Mouse (Mus musculus) megakaryocyte, embryonic 14.5 days (primary cell): Measurements from ENCODE around the gene Ifi208. TPM values are rescaled to one million over a fixed set of nuclear protein-coding genes. Genes with fewer than 3 reads are reported as not detected.
"Not testable (repeated sequence)": the region's sequence is repeated elsewhere in the genome, so short reads cannot be mapped to it uniquely, and the experiment has no call there.

Experiments
- H3K27me3 ChIP-seq: replicated peaks from 2 replicates; pipeline ENCODE3; 2012; ENCODE audit warnings: inconsistent platforms
- H3K36me3 ChIP-seq: replicated peaks from 2 replicates; pipeline ENCODE3; 2012; ENCODE audit warnings: low read length, inconsistent platforms, mixed read lengths
- H3K4me1 ChIP-seq: 2 replicates; pipeline ENCODE4 v1.6.1; 2012; ENCODE audit warnings: inconsistent platforms
- H3K4me3 ChIP-seq: replicated peaks from 2 replicates; pipeline ENCODE3; 2012; ENCODE audit warnings: moderate library complexity, mild to moderate bottlenecking, inconsistent platforms
- H3K9me3 ChIP-seq: 2 replicates; pipeline ENCODE4 v1.6.1; 2012; ENCODE audit warnings: inconsistent platforms
- FLI1 ChIP-seq: IDR thresholded peaks from 2 replicates; pipeline ENCODE4 v1.6.1; 2012; ENCODE audit warnings: low read length, inconsistent platforms, mixed read lengths
- GATA1 ChIP-seq: IDR thresholded peaks from 3 replicates; pipeline ENCODE4 v1.6.1; 2012; ENCODE audit warnings: mixed read lengths, low read length, inconsistent platforms, borderline replicate concordance
- polyA plus RNA-seq: library from polyadenylated mRNA; stranded (reverse); fragments of >175 nt; gene quantifications from 2 replicates; pipeline ENCODE4 v1.2.3, GENCODE M21; 2012; ENCODE audit warnings: low replicate concordance; ENCODE audit not compliant: insufficient read depth

The Ifi208 gene
- not detected in 2 replicates for polyA plus RNA-seq

DNA sequence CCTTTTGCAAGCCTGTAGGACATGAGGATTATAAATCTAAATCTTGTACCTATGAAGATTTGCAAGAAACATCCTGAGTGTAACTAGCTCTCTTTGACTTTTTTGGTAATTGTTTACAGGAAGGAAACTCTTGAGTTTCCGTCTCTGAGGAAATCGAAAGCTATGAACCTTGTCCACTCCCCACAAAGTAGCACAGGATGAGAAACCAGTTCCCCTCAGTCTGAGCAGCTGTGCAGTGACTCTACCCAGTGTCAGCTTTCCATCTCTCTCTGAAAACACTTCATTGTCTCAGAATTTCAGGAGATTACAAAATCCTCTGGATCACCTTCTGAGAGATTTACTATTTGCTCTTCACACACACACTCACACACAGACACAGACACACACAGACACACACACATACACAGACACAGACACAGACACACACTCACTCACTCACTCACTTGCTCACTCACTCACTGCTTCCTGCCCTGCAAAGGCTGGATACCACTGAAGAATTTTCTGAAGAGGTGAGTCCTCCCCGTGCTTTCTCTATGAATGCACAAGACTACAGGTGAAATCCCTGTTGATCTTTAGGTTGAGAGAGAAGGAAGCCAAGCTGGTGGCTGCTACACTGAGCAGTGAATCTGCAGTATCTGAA lies at the start of gene Ifi208:
Ifi208 (plus strand) TSS at position 218 of the 640 bp plus-strand sequence.
- not testable (repeated sequence) for H3K27me3 ChIP-seq, H3K36me3 ChIP-seq, H3K4me1 ChIP-seq, H3K9me3 ChIP-seq, H3K4me3 ChIP-seq

DNA sequence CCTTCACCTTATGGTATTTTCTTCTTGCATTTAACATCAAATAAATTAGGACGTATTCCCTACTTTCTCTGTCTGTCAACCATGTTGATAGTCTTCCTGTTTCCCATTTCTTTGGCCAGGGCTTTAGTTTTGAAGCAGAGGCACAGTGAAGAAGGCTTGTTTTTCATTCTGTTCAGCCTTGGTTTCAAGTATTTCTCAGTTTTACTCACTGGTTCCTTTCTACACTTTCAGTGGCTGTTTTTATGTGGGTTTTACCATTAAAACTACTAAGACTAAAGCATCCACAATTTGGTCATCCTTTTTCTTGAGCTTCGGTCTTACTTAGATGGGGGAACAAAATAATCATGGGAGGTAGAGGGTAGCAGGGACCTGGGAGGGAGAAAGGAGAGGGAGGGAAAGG lies 49.4 kb upstream of the Ifi208 start:
- no peak overlapping the region for H3K4me3 ChIP-seq
- H3K36me3 ChIP-seq, result no peaks in the 10 kb centered on the region
- no peaks in the 10 kb centered on the region for H3K9me3 ChIP-seq
- no peaks in the 10 kb centered on the region for H3K4me1 ChIP-seq
- no peaks in the 10 kb centered on the region for H3K27me3 ChIP-seq
- no peak for TF ChIP-seq FLI1
- no peak for TF ChIP-seq GATA1

DNA sequence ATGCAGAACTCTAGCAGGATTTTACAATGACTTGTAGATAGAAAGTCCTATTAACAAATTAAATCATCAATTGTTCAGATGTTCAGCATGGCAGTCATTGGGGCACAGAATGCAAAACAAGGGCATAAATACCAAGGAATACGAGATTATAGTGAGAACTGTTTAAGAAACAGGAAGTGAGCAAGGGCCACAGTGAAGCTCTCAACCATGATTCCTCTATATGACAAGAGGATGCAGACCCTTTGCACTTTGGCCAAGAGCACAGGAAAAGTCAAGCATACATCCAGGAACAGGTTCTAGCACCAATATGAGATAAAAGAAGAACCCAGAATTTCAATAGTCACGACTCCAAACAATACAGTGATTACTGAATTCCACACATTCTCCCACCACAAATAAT lies 46.8 kb upstream of the Ifi208 start:
- Histone ChIP-seq H3K36me3 (no peaks in the 10 kb centered on the region), H3K4me1 (no peaks in the 10 kb centered on the region), H3K27me3 (no peaks in the 10 kb centered on the region), H3K9me3 (no peaks in the 10 kb centered on the region), H3K4me3 (no peak overlapping the region)
- TF ChIP-seq FLI1 (no peak), GATA1 (no peak)

DNA sequence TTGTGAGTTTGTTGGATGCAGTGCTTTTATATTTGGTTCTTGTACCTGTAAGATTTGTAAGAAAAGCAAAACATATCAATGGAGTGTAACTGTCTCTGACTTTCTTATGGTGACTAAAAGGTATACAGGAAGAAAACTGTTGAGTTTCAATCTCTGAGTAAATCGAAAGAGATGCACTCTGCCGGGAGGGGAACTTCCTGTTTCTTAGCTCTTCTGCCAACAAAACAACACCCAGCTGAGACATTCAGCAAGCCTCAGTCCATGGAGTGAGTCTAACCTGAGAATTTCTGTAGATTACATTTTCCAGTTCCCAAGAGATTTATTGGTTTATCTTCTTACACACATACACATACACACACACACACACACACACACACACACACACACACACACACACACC lies 42.9 kb upstream of the Ifi208 start, which contains the start of gene Ifi209:
Ifi209 (plus strand) TSS at position 296 of the 400 bp plus-strand sequence.
- not testable (repeated sequence) for H3K36me3 ChIP-seq, H3K27me3 ChIP-seq, H3K9me3 ChIP-seq, H3K4me3 ChIP-seq, H3K4me1 ChIP-seq

GRCm38 (mm10) chr1:173633969-173634645 lies 39.4 kb upstream of the Ifi208 start:
- H3K9me3 ChIP-seq, result no peaks in the 10 kb centered on the region
- no peak overlapping the region for H3K4me3 ChIP-seq
- no peak for TF ChIP-seq FLI1
- no peak for TF ChIP-seq GATA1
- no peaks in the 10 kb centered on the region for H3K4me1 ChIP-seq
- H3K27me3 ChIP-seq, result no peaks in the 10 kb centered on the region
- no peaks in the 10 kb centered on the region for H3K36me3 ChIP-seq

- no peaks in the 10 kb centered on the region for H3K4me1 ChIP-seq
- no peak for TF ChIP-seq GATA1
- TF ChIP-seq FLI1, result no peak
- H3K36me3 ChIP-seq, result no peaks in the 10 kb centered on the region
- no peak overlapping the region for H3K4me3 ChIP-seq
- H3K9me3 ChIP-seq, result no peaks in the 10 kb centered on the region
- H3K27me3 ChIP-seq, result no peaks in the 10 kb centered on the region
Measured at GRCm38 (mm10) chr1:173645393-173645792, 28.1 kb upstream of the Ifi208 start.

DNA sequence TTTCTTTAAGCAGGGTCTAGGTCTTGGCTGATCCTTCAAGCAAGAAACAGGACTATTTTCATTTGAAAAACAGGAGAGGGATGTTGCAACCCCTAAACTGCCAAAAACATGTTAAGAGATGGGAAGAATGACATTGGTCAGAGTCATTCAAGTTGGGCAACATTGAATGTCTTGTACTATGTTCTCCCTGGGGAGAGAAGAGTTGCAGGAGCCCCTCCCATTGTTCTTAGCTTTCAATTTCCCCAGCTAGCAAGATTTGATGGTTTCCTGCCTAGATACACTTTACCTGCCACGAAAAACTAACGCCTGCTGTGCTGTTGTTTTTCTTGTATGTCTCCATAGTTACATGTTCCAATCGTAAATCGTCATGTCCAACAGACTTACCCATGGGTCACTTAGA lies 15.5 kb upstream of the Ifi208 start:
- no peak for TF ChIP-seq GATA1
- no peaks in the 10 kb centered on the region for H3K27me3 ChIP-seq
- H3K4me1 ChIP-seq, result no peaks in the 10 kb centered on the region
- H3K36me3 ChIP-seq, result no peaks in the 10 kb centered on the region
- H3K9me3 ChIP-seq, result no peaks in the 10 kb centered on the region
- no peak overlapping the region for H3K4me3 ChIP-seq

DNA sequence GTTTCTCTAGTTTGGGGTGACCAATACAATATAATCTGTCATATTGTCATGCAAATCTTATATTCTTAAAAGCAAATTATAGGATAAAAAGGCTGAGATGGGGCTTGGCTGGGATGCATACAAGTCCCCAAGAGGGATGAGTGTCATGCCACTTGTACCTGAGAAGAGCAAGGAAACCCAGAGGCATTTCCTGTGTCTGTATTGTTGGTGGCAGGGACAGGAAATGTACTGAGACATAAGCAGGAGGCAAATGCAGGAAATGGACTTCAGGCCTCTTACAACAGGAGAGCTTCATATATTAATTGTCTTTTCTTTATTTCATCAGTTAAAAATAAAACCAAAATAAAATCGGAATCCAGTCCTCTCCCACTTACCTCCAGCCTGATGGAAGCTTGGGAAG lies 5.1 kb downstream of the Ifi208 start:
- not testable (repeated sequence) for H3K4me1 ChIP-seq, H3K9me3 ChIP-seq, H3K4me3 ChIP-seq, H3K27me3 ChIP-seq, H3K36me3 ChIP-seq

GRCm38 (mm10) chr1:173694270-173694669 lies 20.8 kb downstream of the Ifi208 start:
- no peak for TF ChIP-seq FLI1
- no peak for TF ChIP-seq GATA1
- Histone ChIP-seq H3K4me1 (no peaks in the 10 kb centered on the region), H3K36me3 (no peaks in the 10 kb centered on the region), H3K27me3 (no peaks in the 10 kb centered on the region), H3K4me3 (no peak overlapping the region), H3K9me3 (no peaks in the 10 kb centered on the region)

- no peaks in the 10 kb centered on the region for H3K27me3 ChIP-seq
- H3K9me3 ChIP-seq, result no peaks in the 10 kb centered on the region
Measured at GRCm38 (mm10) chr1:173733219-173733618, 59.7 kb downstream of the Ifi208 start.

GRCm38 (mm10) chr1:173735015-173735414 lies 61.5 kb downstream of the Ifi208 start:
- not testable (repeated sequence) for H3K27me3 ChIP-seq, H3K36me3 ChIP-seq, H3K4me1 ChIP-seq, H3K9me3 ChIP-seq, H3K4me3 ChIP-seq

More at GRCm38 (mm10) chr1:173733219-173733618, 59.7 kb downstream of the Ifi208 start:
- Histone ChIP-seq H3K4me1 (no peaks in the 10 kb centered on the region), H3K36me3 (no peaks in the 10 kb centered on the region), H3K4me3 (no peak overlapping the region)
- no peak for TF ChIP-seq FLI1
- no peak for TF ChIP-seq GATA1

DNA sequence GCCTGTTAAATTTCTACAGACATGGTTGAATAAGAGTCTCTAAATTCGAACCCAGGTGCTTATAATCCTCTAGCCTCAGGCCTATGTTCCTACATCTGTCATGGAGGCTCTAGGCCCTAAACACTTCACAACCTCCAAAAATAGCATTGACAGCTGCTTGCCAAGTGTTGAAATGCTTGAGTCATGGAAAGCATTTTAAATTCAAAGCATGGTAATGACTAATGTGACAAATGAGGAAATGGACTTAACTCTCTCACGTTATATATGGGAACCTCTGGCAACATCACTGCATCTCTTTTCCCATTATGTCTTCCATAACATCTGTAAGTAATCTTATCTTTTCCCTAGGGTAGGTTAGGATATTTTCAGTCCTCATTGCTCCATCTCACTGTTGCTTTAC lies 63.5 kb downstream of the Ifi208 start:
- Histone ChIP-seq H3K27me3 (no peaks in the 10 kb centered on the region), H3K4me3 (no peak overlapping the region), H3K9me3 (no peaks in the 10 kb centered on the region), H3K4me1 (no peaks in the 10 kb centered on the region), H3K36me3 (no peaks in the 10 kb centered on the region)
- TF ChIP-seq GATA1, result no peak
